Mouse (Mus musculus) kidney, embryonic 16.5 days (tissue): ENCODE results near the gene Atg14. TPM values are rescaled to one million over a fixed set of nuclear protein-coding genes. Genes with fewer than 3 reads are reported as not detected.

Experiments
- ATAC-seq: fragments of 200-750 bp; cut with Nextera tagmentation; 2 replicates; pipeline ENCODE4 v1.8.0; 2017; ENCODE audit warnings: moderate TSS enrichment; ENCODE audit not compliant: low FRiP score, low TSS enrichment
- H3K27ac ChIP-seq: fragments of 300-500 bp; sonication (generic); 2 replicates; pipeline ENCODE4 v1.5.1; 2014; ENCODE audit warnings: low read length
- H3K27me3 ChIP-seq: fragments of 300-500 bp; sonication (generic); 2 replicates; pipeline ENCODE4 v1.6.1; 2014; ENCODE audit warnings: low read length, control low read depth, mixed read lengths; ENCODE audit not compliant: insufficient read depth
- H3K36me3 ChIP-seq: fragments of 300-500 bp; sonication (generic); 2 replicates; pipeline ENCODE4 v1.6.1; 2014; ENCODE audit warnings: low read length, control low read depth, mixed read lengths; ENCODE audit not compliant: insufficient read depth
- H3K4me1 ChIP-seq: fragments of 300-500 bp; sonication (generic); 2 replicates; pipeline ENCODE4 v1.6.1; 2014; ENCODE audit warnings: low read length, control low read depth, mixed read lengths; ENCODE audit not compliant: insufficient read depth
- H3K4me2 ChIP-seq: fragments of 300-500 bp; sonication (generic); replicated peaks from 2 replicates; pipeline ENCODE4 v1.6.1; 2014; ENCODE audit warnings: low read depth, low read length
- H3K4me3 ChIP-seq: fragments of 300-500 bp; sonication (generic); 2 replicates; pipeline ENCODE4 v1.5.1; 2014; ENCODE audit warnings: mild to moderate bottlenecking, low read length
- H3K9ac ChIP-seq: fragments of 300-500 bp; sonication (generic); replicated peaks from 2 replicates; pipeline ENCODE4 v1.6.1; 2014; ENCODE audit warnings: low read length
- H3K9me3 ChIP-seq: fragments of 300-500 bp; sonication (generic); 2 replicates; pipeline ENCODE4 v1.6.1; 2016; ENCODE audit warnings: low read length, control low read depth
- WGBS: fragments of 180-500 bp; shearing (Covaris S2); extraction: QIAGEN DNeasy Blood & Tissue Kit; methylation state at CpG from one replicate; pipeline ENCODE4 v1.1.7; 2014; 5-methylcytosine and 5-hydroxymethylcytosine counted together
- polyA plus RNA-seq: library from polyadenylated mRNA; unstranded; fragments of >200 nt; fragmentation: Nextera tagmentation; extraction: Ambion mirVana; gene quantifications from 2 replicates; pipeline ENCODE4 v1.2.1, GENCODE M21; 2015

The Atg14 gene
- polyA plus RNA-seq, 1 experiment from 2014 or later: 17.8 TPM

DNA sequence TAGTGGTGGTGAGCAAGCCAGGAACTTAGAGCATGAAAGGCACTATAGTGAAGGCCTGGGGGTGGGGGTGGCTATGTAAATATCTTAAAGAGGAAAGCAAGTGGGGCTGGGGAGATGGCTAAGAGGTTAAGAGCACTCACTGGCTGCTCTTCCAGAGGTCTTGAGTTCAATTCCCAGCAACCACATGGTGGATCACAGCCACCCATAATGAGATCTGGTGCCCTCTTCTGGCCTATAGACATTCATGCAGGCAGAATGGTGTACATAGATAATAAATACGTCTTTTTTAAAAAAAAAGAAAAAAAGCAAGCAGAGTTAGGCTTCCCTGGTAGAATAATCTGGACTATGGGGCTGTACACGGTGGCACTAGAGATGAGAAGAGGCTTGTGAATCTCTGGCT lies 17.1 kb downstream of the Atg14 start:
- 92% methylated on average over 2 of the region's 2 CpGs for WGBS
- Histone ChIP-seq H3K9me3 (no peaks in the 10 kb centered on the region), H3K36me3 (peaks cover 40% of the 10 kb centered on the region)

GRCm38 (mm10) chr14:47551668-47552067 lies 18.8 kb downstream of the Atg14 start:
- ATAC-seq: no peak
- 96% methylated on average over 6 of the region's 6 CpGs for WGBS
- H3K36me3 ChIP-seq: peaks cover 50% of the 10 kb centered on the region
- H3K4me3 ChIP-seq: no peak overlapping the region
- H3K4me1 ChIP-seq: no peaks in the 10 kb centered on the region
- H3K9ac ChIP-seq: no peak overlapping the region
- H3K9me3 ChIP-seq: no peaks in the 10 kb centered on the region
- no peak overlapping the region for H3K27ac ChIP-seq
- no peaks in the 10 kb centered on the region for H3K27me3 ChIP-seq
- no peak overlapping the region for H3K4me2 ChIP-seq

More for the DNA sequence above, 17.1 kb downstream of the Atg14 start:
- H3K4me1 ChIP-seq: no peaks in the 10 kb centered on the region
- no peak overlapping the region for H3K9ac ChIP-seq
- no peak overlapping the region for H3K4me3 ChIP-seq
- no peak overlapping the region for H3K4me2 ChIP-seq
- H3K27ac ChIP-seq: no peak overlapping the region
- ATAC-seq: no peak
- H3K27me3 ChIP-seq: no peaks in the 10 kb centered on the region

GRCm38 (mm10) chr14:47544877-47545276 lies 25.6 kb downstream of the Atg14 start:
- ATAC-seq: no peak
- no peak overlapping the region for H3K4me2 ChIP-seq
- H3K36me3 ChIP-seq: peaks cover 53% of the 10 kb centered on the region
- H3K4me3 ChIP-seq: no peak overlapping the region
- H3K9ac ChIP-seq: no peak overlapping the region
- H3K4me1 ChIP-seq: no peaks in the 10 kb centered on the region
- WGBS: 91% methylated on average over 4 of the region's 4 CpGs
- H3K27ac ChIP-seq: no peak overlapping the region
- no peaks in the 10 kb centered on the region for H3K9me3 ChIP-seq
- H3K27me3 ChIP-seq: no peaks in the 10 kb centered on the region

GRCm38 (mm10) chr14:47544286-47544685 lies 26.2 kb downstream of the Atg14 start:
- no peak overlapping the region for H3K9ac ChIP-seq
- H3K27ac ChIP-seq: no peak overlapping the region
- no peak overlapping the region for H3K4me3 ChIP-seq
- H3K36me3 ChIP-seq: peaks cover 53% of the 10 kb centered on the region
- ATAC-seq: no peak
- no peaks in the 10 kb centered on the region for H3K27me3 ChIP-seq
- H3K4me2 ChIP-seq: no peak overlapping the region
- no peaks in the 10 kb centered on the region for H3K4me1 ChIP-seq
- no peaks in the 10 kb centered on the region for H3K9me3 ChIP-seq
- WGBS: 87% methylated on average over 5 of the region's 5 CpGs

DNA sequence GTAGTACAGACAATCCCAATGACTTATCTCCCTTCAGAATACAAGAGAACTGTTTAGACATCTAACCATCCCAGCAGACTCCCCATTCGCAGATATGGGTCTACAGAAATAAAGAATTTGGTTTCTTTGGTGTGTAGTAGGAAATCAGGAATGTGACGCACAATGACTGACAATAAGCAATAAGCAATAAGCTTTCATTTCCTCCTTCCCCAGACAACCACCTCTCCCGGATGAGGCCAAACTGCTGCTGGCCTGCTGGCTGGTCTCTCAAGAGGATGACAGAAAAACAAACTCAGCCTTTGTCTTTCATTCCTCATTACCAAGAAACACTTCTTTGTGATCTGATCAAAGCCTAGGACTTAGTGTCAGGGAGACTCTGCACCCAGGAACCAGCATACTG lies 28.2 kb downstream of the Atg14 start:
- Histone ChIP-seq H3K27ac (no peak overlapping the region), H3K4me2 (no peak overlapping the region), H3K27me3 (no peaks in the 10 kb centered on the region), H3K9ac (no peak overlapping the region), H3K4me1 (no peaks in the 10 kb centered on the region), H3K4me3 (no peak overlapping the region), H3K36me3 (peaks cover 37% of the 10 kb centered on the region), H3K9me3 (no peaks in the 10 kb centered on the region)
- WGBS: 98% methylated on average over 3 of the region's 3 CpGs
- no peak for ATAC-seq

GRCm38 (mm10) chr14:47541325-47541948 lies 29.0 kb downstream of the Atg14 start:
- H3K4me2 ChIP-seq: no peak overlapping the region
- H3K4me3 ChIP-seq: no peak overlapping the region
- peaks cover 32% of the 10 kb centered on the region for H3K36me3 ChIP-seq
- ATAC-seq: no peak
- H3K9me3 ChIP-seq: no peaks in the 10 kb centered on the region
- H3K27me3 ChIP-seq: no peaks in the 10 kb centered on the region
- no peaks in the 10 kb centered on the region for H3K4me1 ChIP-seq
- no peak overlapping the region for H3K27ac ChIP-seq
- WGBS: 91% methylated on average over 10 of the region's 10 CpGs
- no peak overlapping the region for H3K9ac ChIP-seq

DNA sequence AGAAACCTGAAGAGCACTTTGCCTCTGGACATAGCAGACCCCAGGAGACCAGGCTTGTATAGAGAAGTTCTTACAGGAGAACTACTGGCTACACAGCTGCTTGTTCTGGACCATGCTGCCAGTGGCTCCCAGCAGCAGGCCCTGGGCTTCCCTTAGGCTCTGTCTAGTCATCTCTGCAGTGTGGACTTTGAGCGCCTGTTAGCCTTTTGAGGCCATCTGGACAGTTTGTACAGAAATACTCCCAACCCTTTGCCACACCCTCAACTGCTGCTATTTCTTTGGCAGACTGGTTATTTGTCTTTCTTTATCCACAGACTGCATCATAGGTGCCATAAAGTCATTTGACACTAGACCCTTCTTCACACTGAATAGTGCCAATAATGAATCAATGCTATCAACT lies 35.4 kb downstream of the Atg14 start:
- H3K9me3 ChIP-seq: no peaks in the 10 kb centered on the region
- no peak overlapping the region for H3K27ac ChIP-seq
- no peak overlapping the region for H3K9ac ChIP-seq
- no peak for ATAC-seq
- no peak overlapping the region for H3K4me3 ChIP-seq
- H3K4me1 ChIP-seq: peaks cover 9% of the 10 kb centered on the region
- H3K4me2 ChIP-seq: no peak overlapping the region
- no peaks in the 10 kb centered on the region for H3K27me3 ChIP-seq
- peaks cover 1% of the 10 kb centered on the region; the same call in 1 of the 2 replicates for H3K36me3 ChIP-seq
- WGBS: 95% methylated on average over 1 of the region's 1 CpGs

GRCm38 (mm10) chr14:47534176-47534525 lies 36.3 kb downstream of the Atg14 start:
- H3K4me1 ChIP-seq: peaks cover 9% of the 10 kb centered on the region
- 86% methylated on average over 5 of the region's 5 CpGs for WGBS
- no peak overlapping the region for H3K4me3 ChIP-seq
- no peak overlapping the region for H3K27ac ChIP-seq
- H3K27me3 ChIP-seq: no peaks in the 10 kb centered on the region
- ATAC-seq: no peak
- no peak overlapping the region for H3K4me2 ChIP-seq
- H3K9ac ChIP-seq: no peak overlapping the region
- H3K36me3 ChIP-seq: no peaks in the 10 kb centered on the region
- no peaks in the 10 kb centered on the region for H3K9me3 ChIP-seq

DNA sequence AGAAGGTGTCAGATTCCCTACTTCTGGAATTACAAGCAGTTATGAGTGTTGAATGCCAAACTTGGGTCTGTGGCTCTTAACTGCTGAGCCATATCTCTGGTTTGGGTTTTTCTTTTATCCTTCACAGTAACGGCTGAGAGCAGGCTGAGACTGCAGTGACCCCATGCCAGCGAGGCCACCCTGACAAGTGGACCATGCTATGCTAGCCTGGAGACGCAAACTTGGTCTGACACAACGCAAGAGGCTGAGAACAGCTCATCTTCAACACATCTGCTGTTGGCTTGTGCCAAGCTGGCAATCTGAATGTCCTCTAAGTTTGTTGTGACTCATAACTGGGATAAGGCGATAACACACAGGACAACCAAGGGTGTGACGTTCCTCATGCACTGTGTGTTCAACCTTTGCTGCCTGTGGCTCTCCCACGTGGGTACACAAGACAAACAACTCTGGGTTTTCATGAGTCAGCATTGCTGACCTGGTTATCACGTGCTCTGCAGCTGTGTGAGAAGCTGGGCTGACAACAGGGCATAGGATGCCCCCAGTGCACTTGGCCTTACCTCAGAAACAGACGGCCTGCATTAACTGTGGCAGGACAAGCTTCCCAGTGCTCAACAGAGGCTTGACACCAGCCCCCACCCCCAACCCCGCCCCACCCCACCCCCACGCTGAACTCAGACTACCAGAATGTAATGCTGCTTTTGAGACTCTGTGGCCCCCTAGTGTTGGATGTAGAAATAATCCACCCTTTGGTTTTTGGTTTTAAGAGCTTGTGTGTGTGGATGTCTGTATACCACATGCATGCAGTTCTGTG lies 36.9 kb downstream of the Atg14 start:
- peak; percentile 92 for ATAC-seq
- 26% methylated on average over 11 of the region's 11 CpGs for WGBS
- no peaks in the 10 kb centered on the region for H3K36me3 ChIP-seq
- no peak overlapping the region for H3K9ac ChIP-seq
- H3K4me1 ChIP-seq: peaks cover 9% of the 10 kb centered on the region
- H3K4me3 ChIP-seq: no peak overlapping the region
- no peaks in the 10 kb centered on the region for H3K27me3 ChIP-seq
- no peaks in the 10 kb centered on the region for H3K9me3 ChIP-seq
- peak overlapping the region; percentile 37; the same call in 1 of the 2 replicates for H3K4me2 ChIP-seq
- H3K27ac ChIP-seq: peak overlapping the region; percentile 47

- Histone ChIP-seq H3K9ac (no peak overlapping the region), H3K4me3 (no peak overlapping the region), H3K4me1 (peaks cover 9% of the 10 kb centered on the region), H3K27ac (no peak overlapping the region), H3K36me3 (no peaks in the 10 kb centered on the region), H3K4me2 (no peak overlapping the region), H3K27me3 (no peaks in the 10 kb centered on the region), H3K9me3 (no peaks in the 10 kb centered on the region)
- no peak for ATAC-seq
- 74% methylated on average over 1 of the region's 1 CpGs for WGBS
Measured at GRCm38 (mm10) chr14:47532496-47532895, 38.0 kb downstream of the Atg14 start.
